Mouse (Mus musculus) lung, adult 10 weeks (tissue): ENCODE measurements around the gene Acr. TPM values are rescaled to one million over a fixed set of nuclear protein-coding genes. Genes with fewer than 3 reads are reported as not detected.

Experiments
- polyA plus RNA-seq: library from polyadenylated mRNA; stranded (reverse); fragments of 350-450 nt; fragmentation: Illumina TruSeq; extraction: RNeasy Lipid Tissue Mini Kit (QIAGEN cat#74804); gene quantifications from one replicate; pipeline ENCODE4 v1.2.3, GENCODE M21; 2014; ENCODE audit warnings: low read depth, low replicate concordance; ENCODE audit not compliant: insufficient read depth

The Acr gene
- polyA plus RNA-seq = 0.23 TPM

GRCm38 (mm10) chr15:89568114-89568513 lies at the start of gene Acr:
Gene Acr (plus strand): TSS chr15:89568326.

DNA sequence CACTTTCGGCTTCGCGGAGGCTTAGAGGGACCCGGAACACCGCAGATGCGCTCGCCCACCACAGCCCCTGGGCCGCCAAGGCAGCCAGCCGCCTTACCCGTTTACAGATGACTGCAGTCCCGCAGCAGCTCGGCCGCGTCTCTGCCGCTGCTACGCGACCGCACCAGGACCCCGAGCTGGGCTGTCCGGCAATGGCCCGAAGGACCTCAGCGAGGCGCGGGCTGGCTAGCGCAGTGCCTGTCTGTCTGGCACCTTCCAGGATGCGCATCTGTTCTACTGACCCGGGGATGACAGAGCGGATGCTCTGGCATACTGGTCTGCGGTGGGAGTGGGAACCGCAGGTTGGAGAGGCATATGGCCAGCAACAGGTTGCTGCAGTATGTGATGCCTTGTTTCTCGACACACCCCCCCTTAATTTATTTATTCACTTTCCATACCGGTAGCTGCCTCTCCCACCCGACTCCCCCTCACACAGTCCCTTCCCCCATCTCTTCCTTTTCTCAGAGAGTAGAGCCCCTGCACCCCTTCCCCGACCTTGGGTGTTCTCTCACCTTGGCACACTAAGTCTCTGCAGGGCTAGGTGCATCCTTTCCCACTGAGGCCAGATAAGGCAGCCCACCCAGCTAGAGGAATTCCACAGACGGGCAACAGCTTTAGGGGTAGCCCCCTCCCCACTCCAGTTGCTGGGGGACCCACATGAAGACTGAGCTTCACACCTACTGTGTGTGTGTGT lies 23.8 kb downstream of the Acr start, which contains the start of gene Rabl2:
Gene Rabl2, minus strand, starts transcription at position 201 of the 733 bp plus-strand sequence.

Other genes starting within 250 kb of the Acr start
- gene Adm2, start 245.6 kb upstream of the Acr start, polyA plus RNA-seq = not detected
- gene Miox, start 233.9 kb upstream of the Acr start, polyA plus RNA-seq = not detected
- gene Lmf2, start 212.7 kb upstream of the Acr start, polyA plus RNA-seq = 23.1 TPM
- gene Ncaph2, start 212.6 kb upstream of the Acr start, polyA plus RNA-seq = 62.3 TPM
- gene Sco2, start 194.5 kb upstream of the Acr start, polyA plus RNA-seq = 18.5 TPM
- gene Tymp, start 191.3 kb upstream of the Acr start, polyA plus RNA-seq = 3.3 TPM
- 25.2 TPM for gene Odf3b, start 189.0 kb upstream of the Acr start, polyA plus RNA-seq
- gene Klhdc7b, start 183.4 kb upstream of the Acr start, polyA plus RNA-seq = not detected
- gene Syce3, start 157.8 kb upstream of the Acr start, polyA plus RNA-seq = not detected
- 5.5 TPM for gene Cpt1b, start 142.5 kb upstream of the Acr start, polyA plus RNA-seq
- 0.62 TPM for gene C730034F03Rik, start 138.7 kb upstream of the Acr start, polyA plus RNA-seq
- gene Gm44502, start 138.6 kb upstream of the Acr start, polyA plus RNA-seq = 0.08 TPM
- gene Chkb, start 138.4 kb upstream of the Acr start, polyA plus RNA-seq = 46.8 TPM
- not detected for gene Mapk8ip2, start 114.4 kb upstream of the Acr start, polyA plus RNA-seq
- 20.2 TPM for gene Arsa, start 90.9 kb upstream of the Acr start, polyA plus RNA-seq
- 16.7 TPM for gene Shank3, start 68.7 kb upstream of the Acr start, polyA plus RNA-seq
- 14.7 TPM for gene Rabl2, start 23.6 kb downstream of the Acr start, polyA plus RNA-seq